Mouse (Mus musculus): ENCODE results near the gene Trappc4.

GRCm38 (mm10) chr9:44399795-44400114, 7.6 kb downstream of the Trappc4 start:
- TF ChIP-seq EP300 (IDR thresholded peaks at IDR 0.05; ENCODE audit: low read depth) (no peak), CTCF (IDR thresholded peaks at IDR 0.05; ENCODE audit: low read depth) (no peak)

All from liver, embryonic 14.5 days (tissue).